Mouse (Mus musculus): ENCODE results near the gene Zfp629.

- TF ChIP-seq CTCF (IDR thresholded peaks at IDR 0.05 in 2 of 3, conservative IDR thresholded peaks at IDR 0.05 in 1 of 3; ENCODE audit: control insufficient read depth in 1 of 3, insufficient read depth in 1 of 3, low read depth in 2 of 3, low read length in 3 of 3, poor library complexity in 1 of 3, severe bottlenecking in 1 of 3) (no peak), USF2 (IDR thresholded peaks at IDR 0.05; ENCODE audit: borderline replicate concordance in 1 of 2, insufficient read depth in 1 of 2, low read depth in 1 of 2, low read length in 2 of 2) (no peak), TCF12 (IDR thresholded peaks at IDR 0.05; ENCODE audit: low read depth, low read length) (no peak), MEF2A (IDR thresholded peaks at IDR 0.05; ENCODE audit: extremely low read depth, insufficient replicate concordance, low read depth, low read length, poor library complexity, severe bottlenecking) (no peak), ZC3H11A (IDR thresholded peaks at IDR 0.05; ENCODE audit: low read depth, low read length) (no peak), POLR2AphosphoS2 (IDR thresholded peaks at IDR 0.05; ENCODE audit: low read length) (no peak), POLR2A (IDR thresholded peaks at IDR 0.05; ENCODE audit: control insufficient read depth in 1 of 2, insufficient read depth in 1 of 2, low read depth in 1 of 2, low read length in 2 of 2, poor library complexity in 1 of 2) (no peak), EP300 (IDR thresholded peaks at IDR 0.05; ENCODE audit: low read depth in 1 of 2, low read length in 2 of 2) (no peak), CHD1 (IDR thresholded peaks at IDR 0.05; ENCODE audit: low read depth, low read length) (no peak), GATA1 (IDR thresholded peaks at IDR 0.05; ENCODE audit: low read depth, low read length) (no peak)
Measured at GRCm38 (mm10) chr7:127631416-127631815, 15.8 kb upstream of the Zfp629 start.
